Mouse (Mus musculus) ES-E14 (cell line): ENCODE measurements around the gene Gpatch2. TPM values are rescaled to one million over a fixed set of nuclear protein-coding genes. Genes with fewer than 3 reads are reported as not detected.

ENCODE experiments used
- DNase-seq: peaks from one replicate; pipeline ENCODE4 v3.0.0-alpha.2; 2013; ENCODE audit warnings: low read depth, low spot score
- H3K27ac ChIP-seq: 2 replicates; pipeline ENCODE4 v1.5.1; 2012; ENCODE audit warnings: low read depth, mild to moderate bottlenecking, low read length, moderate library complexity, mixed read lengths; ENCODE audit not compliant: poor library complexity, insufficient read depth, severe bottlenecking
- H3K36me3 ChIP-seq: 2 replicates; pipeline ENCODE4 v1.6.1; 2012; ENCODE audit warnings: mild to moderate bottlenecking, low read length, moderate library complexity, mixed read lengths; ENCODE audit not compliant: control insufficient read depth, poor library complexity, insufficient read depth, severe bottlenecking
- H3K4me1 ChIP-seq, 2 experiments: fragments of 150-350 bp in 1 of 2; sonication (generic) in 1 of 2; 2 replicates each; pipeline ENCODE4 v1.6.1; 2012; ENCODE audit warnings: low read length in 2 of 2, mild to moderate bottlenecking in 1 of 2, mixed read lengths in 1 of 2; ENCODE audit not compliant: control insufficient read depth in 2 of 2, insufficient read depth in 2 of 2, poor library complexity in 1 of 2
- H3K4me3 ChIP-seq, 2 experiments: fragments of 150-350 bp in 1 of 2; sonication (generic) in 1 of 2; 2 replicates each; pipeline ENCODE4 v1.5.1; 2012; ENCODE audit warnings: low read length in 2 of 2, low read depth in 1 of 2, mild to moderate bottlenecking in 1 of 2, mixed read lengths in 1 of 2; ENCODE audit not compliant: insufficient read depth in 1 of 2, poor library complexity in 1 of 2, severe bottlenecking in 1 of 2
- H3K9ac ChIP-seq: 2 replicates; pipeline ENCODE4 v1.6.1; 2012; ENCODE audit warnings: low read depth, mild to moderate bottlenecking, low read length, mixed read lengths; ENCODE audit not compliant: poor library complexity, insufficient read depth, severe bottlenecking
- H3K9me3 ChIP-seq: fragments of 150-350 bp; sonication (generic); 2 replicates; pipeline ENCODE4 v1.6.1; 2012; ENCODE audit warnings: low read depth, mild to moderate bottlenecking, low read length; ENCODE audit not compliant: control insufficient read depth, insufficient read depth
- CHD2 ChIP-seq: IDR thresholded peaks from 2 replicates; pipeline ENCODE4 v1.6.1; 2014; ENCODE audit warnings: mild to moderate bottlenecking, low read depth, low read length, inconsistent platforms
- HCFC1 ChIP-seq: IDR thresholded peaks from 2 replicates; pipeline ENCODE4 v1.6.1; 2012; ENCODE audit warnings: low read length, inconsistent platforms, borderline replicate concordance; ENCODE audit not compliant: insufficient read depth
- MAFK ChIP-seq: IDR thresholded peaks from 2 replicates; pipeline ENCODE4 v1.6.1; 2014; ENCODE audit warnings: mild to moderate bottlenecking, low read depth, low read length, inconsistent platforms; ENCODE audit not compliant: insufficient read depth
- ZC3H11A ChIP-seq: IDR thresholded peaks from 2 replicates; pipeline ENCODE4 v1.6.1; 2012; ENCODE audit warnings: low read depth, mild to moderate bottlenecking, inconsistent platforms, low read length, borderline replicate concordance
- ZNF384 ChIP-seq: IDR thresholded peaks from 2 replicates; pipeline ENCODE4 v1.6.1; 2012; ENCODE audit warnings: low read depth, low read length, inconsistent platforms
- in situ Hi-C, 2 experiments: fragments of 600-800 bp; cut with MboI; formaldehyde crosslinking; loops; one replicate each; pipeline ENCODE4 v1.15.1; 2025; ENCODE audit warnings: low sequenced_read_pairs in 2 of 2, inconsistent platforms in 1 of 2; ENCODE audit not compliant: unreplicated experiment in 2 of 2
- total RNA-seq: library from RNA; depleted of rRNA; stranded (reverse); fragments of 300-350 nt; gene quantifications from 2 replicates; pipeline ENCODE4 v1.2.3, GENCODE M21; 2012

Gpatch2 gene
- total RNA-seq, 1 experiment, result 22.4 TPM

- H3K9me3 ChIP-seq, result no peaks in the 10 kb centered on the region
- TF ChIP-seq CHD2, result no peak
- no peak for TF ChIP-seq ZNF384
Measured at GRCm38 (mm10) chr1:187345156-187345555, 129.8 kb downstream of the Gpatch2 start.

DNA sequence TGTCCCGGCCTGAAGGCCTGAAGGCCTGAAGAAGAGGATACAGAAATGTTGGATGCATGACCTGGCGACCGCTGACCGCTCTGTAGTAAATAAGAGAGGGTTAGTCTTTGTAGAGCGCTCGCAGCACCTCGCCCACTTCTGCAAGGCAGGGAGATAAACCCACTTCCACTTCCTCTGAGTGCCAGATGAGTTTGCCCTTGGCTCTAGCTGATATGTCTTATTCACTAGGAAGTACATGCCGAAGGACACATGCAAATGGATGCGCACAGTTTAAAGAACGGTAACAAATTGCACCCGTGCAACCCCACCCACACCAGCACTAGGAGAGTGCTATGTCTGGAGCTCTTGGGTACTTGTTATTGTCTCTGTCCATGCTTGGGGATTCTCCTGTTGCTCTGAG, 131.6 kb downstream of the Gpatch2 start:
- Histone ChIP-seq H3K9me3 (no peaks in the 10 kb centered on the region), H3K4me1 (no peaks in the 10 kb centered on the region), H3K4me3 (no peak overlapping the region), H3K9ac (no peak overlapping the region), H3K36me3 (peaks cover 7% of the 10 kb centered on the region; the same call in 1 of the 2 replicates), H3K27ac (no peak overlapping the region)
- in situ Hi-C loops, result no loop called here
- no peak for DNase-seq
- no peak for TF ChIP-seq HCFC1
- TF ChIP-seq ZNF384, result no peak
- no peak for TF ChIP-seq CHD2
- no peak for TF ChIP-seq MAFK
- TF ChIP-seq ZC3H11A, result no peak

More at GRCm38 (mm10) chr1:187345156-187345555, 129.8 kb downstream of the Gpatch2 start:
- peaks cover 7% of the 10 kb centered on the region; the same call in 1 of the 2 replicates for H3K36me3 ChIP-seq
- no peak overlapping the region for H3K4me3 ChIP-seq
- no peak for DNase-seq
- no peak overlapping the region for H3K27ac ChIP-seq
- no peak overlapping the region for H3K9ac ChIP-seq
- in situ Hi-C loops, result no loop called here
- H3K4me1 ChIP-seq, result no peaks in the 10 kb centered on the region

GRCm38 (mm10) chr1:187347606-187348005, 132.3 kb downstream of the Gpatch2 start:
- Histone ChIP-seq H3K36me3 (peaks cover 7% of the 10 kb centered on the region; the same call in 1 of the 2 replicates), H3K4me3 (no peak overlapping the region), H3K4me1 (no peaks in the 10 kb centered on the region), H3K27ac (no peak overlapping the region), H3K9ac (no peak overlapping the region), H3K9me3 (no peaks in the 10 kb centered on the region)
- DNase-seq, result no peak
- no peak for TF ChIP-seq MAFK
- no peak for TF ChIP-seq ZNF384
- no peak for TF ChIP-seq ZC3H11A
- no peak for TF ChIP-seq CHD2
- no peak for TF ChIP-seq HCFC1
- in situ Hi-C loops, result no loop called here

- Histone ChIP-seq H3K9me3 (no peaks in the 10 kb centered on the region), H3K9ac (no peak overlapping the region; the same call in 1 of the 2 replicates), H3K4me3 (no peak overlapping the region), H3K27ac (no peak overlapping the region), H3K4me1 (no peaks in the 10 kb centered on the region), H3K36me3 (peaks cover 7% of the 10 kb centered on the region; the same call in 1 of the 2 replicates)
- TF ChIP-seq MAFK (no peak), ZC3H11A (no peak), CHD2 (no peak), ZNF384 (no peak), HCFC1 (no peak)
- no peak for DNase-seq
- in situ Hi-C loops, result no loop called here
Measured at GRCm38 (mm10) chr1:187348053-187348820, 132.9 kb downstream of the Gpatch2 start.
